Mouse (Mus musculus) adrenal gland, adult 8-10 months (tissue): ENCODE measurements around the gene Kif1bp. TPM values are rescaled to one million over a fixed set of nuclear protein-coding genes. Genes with fewer than 3 reads are reported as not detected.
"Not testable (repeated sequence)": the region's sequence is repeated elsewhere in the genome, so short reads cannot be mapped to it uniquely, and the experiment has no call there.

Experiments used
- DNase-seq: peaks from one replicate; pipeline ENCODE4 v3.0.0; 2022
- total RNA-seq, 4 experiments: library from RNA; stranded (reverse); gene quantifications; 2 replicates each; pipeline ENCODE4 v1.2.4; 2022

Kif1bp gene
- 10 to 100 TPM; 57.5 to 70.5 (median 65.4) TPM for total RNA-seq

GRCm38 (mm10) chr10:62578338-62579100 is at the start of gene Kif1bp:
Gene Kif1bp (minus strand): TSS chr10:62578457.
- peak; percentile 97 for DNase-seq

GRCm38 (mm10) chr10:62604161-62604560 is 25.9 kb upstream of the Kif1bp start:
- no peak for DNase-seq

GRCm38 (mm10) chr10:62603233-62604030 is 25.2 kb upstream of the Kif1bp start:
- no peak for DNase-seq

GRCm38 (mm10) chr10:62602177-62603040 is 24.2 kb upstream of the Kif1bp start, which contains the start of gene Ddx21:
Gene Ddx21 (minus strand): TSS chr10:62602281.
- peak; percentile 84 for DNase-seq

- DNase-seq, result no peak
Measured at GRCm38 (mm10) chr10:62601833-62602176, 23.5 kb upstream of the Kif1bp start.

GRCm38 (mm10) chr10:62601053-62601791 is 23.0 kb upstream of the Kif1bp start:
- DNase-seq, result no peak

GRCm38 (mm10) chr10:62600056-62600455 is 21.8 kb upstream of the Kif1bp start:
- no peak for DNase-seq

- DNase-seq, result not testable (repeated sequence)
Measured at GRCm38 (mm10) chr10:62599311-62599710, 21.1 kb upstream of the Kif1bp start.

GRCm38 (mm10) chr10:62592496-62592895 is 14.2 kb upstream of the Kif1bp start:
- DNase-seq, result no peak

- peak; percentile 82 for DNase-seq
Measured at GRCm38 (mm10) chr10:62590200-62590599, 11.9 kb upstream of the Kif1bp start.

GRCm38 (mm10) chr10:62588616-62589015 is 10.4 kb upstream of the Kif1bp start:
- DNase-seq, result no peak

- DNase-seq, result no peak
Measured at GRCm38 (mm10) chr10:62583245-62583644, 5.0 kb upstream of the Kif1bp start.

GRCm38 (mm10) chr10:62582701-62583100 is 4.4 kb upstream of the Kif1bp start:
- no peak for DNase-seq

- DNase-seq, result no peak
Measured at GRCm38 (mm10) chr10:62582263-62582662, 4.0 kb upstream of the Kif1bp start.

- not testable (repeated sequence) for DNase-seq
Measured at GRCm38 (mm10) chr10:62579129-62579528, 872 bp upstream of the Kif1bp start.

- no peak for DNase-seq
Measured at GRCm38 (mm10) chr10:62577673-62578337, 452 bp downstream of the Kif1bp start.

GRCm38 (mm10) chr10:62575001-62575400 is 3.3 kb downstream of the Kif1bp start:
- DNase-seq, result no peak

- no peak for DNase-seq
Measured at GRCm38 (mm10) chr10:62570126-62570871, 8.0 kb downstream of the Kif1bp start.

GRCm38 (mm10) chr10:62568861-62569260 is 9.4 kb downstream of the Kif1bp start:
- no peak for DNase-seq

- no peak for DNase-seq
Measured at GRCm38 (mm10) chr10:62557736-62558135, 20.5 kb downstream of the Kif1bp start.

- DNase-seq, result no peak
Measured at GRCm38 (mm10) chr10:62556558-62556901, 21.7 kb downstream of the Kif1bp start.
